Mouse (Mus musculus) olfactory bulb, adult 2 months (tissue): ENCODE measurements at regions not wholly inside any gene's neighbourhood (a gene's known extent, or its start where the extent isn't known, plus 50 kb on each side); places are given as distances from the start of the nearest gene placed in this dataset.

Experiments
- H3K27ac ChIP-seq: fragments of 200-500 bp; 2 replicates; pipeline ENCODE4 v1.5.1; 2012; ENCODE audit warnings: low read depth, low read length; ENCODE audit not compliant: insufficient read depth
- H3K4me1 ChIP-seq: fragments of 200-500 bp; 2 replicates; pipeline ENCODE4 v1.6.1; 2012; ENCODE audit warnings: low read length; ENCODE audit not compliant: control insufficient read depth, insufficient read depth
- H3K4me3 ChIP-seq: fragments of 200-500 bp; 2 replicates; pipeline ENCODE4 v1.5.1; 2012; ENCODE audit warnings: mild to moderate bottlenecking, low read depth, low read length, moderate library complexity; ENCODE audit not compliant: insufficient read depth
- CTCF ChIP-seq: fragments of 200-500 bp; IDR thresholded peaks from 2 replicates; pipeline ENCODE4 v1.5.1; 2012; ENCODE audit warnings: low read depth, mild to moderate bottlenecking, low read length, moderate library complexity; ENCODE audit not compliant: insufficient read depth
- POLR2A ChIP-seq: fragments of 200-500 bp; IDR thresholded peaks from 2 replicates; pipeline ENCODE4 v1.6.1; 2012; ENCODE audit warnings: mild to moderate bottlenecking, low read depth, low read length, moderate library complexity; ENCODE audit not compliant: insufficient read depth
- WGBS: fragments of 180-500 bp; shearing (Covaris S2); methylation state at CpG from one replicate; pipeline ENCODE4 v1.1.7; 2018; 5-methylcytosine and 5-hydroxymethylcytosine counted together

DNA sequence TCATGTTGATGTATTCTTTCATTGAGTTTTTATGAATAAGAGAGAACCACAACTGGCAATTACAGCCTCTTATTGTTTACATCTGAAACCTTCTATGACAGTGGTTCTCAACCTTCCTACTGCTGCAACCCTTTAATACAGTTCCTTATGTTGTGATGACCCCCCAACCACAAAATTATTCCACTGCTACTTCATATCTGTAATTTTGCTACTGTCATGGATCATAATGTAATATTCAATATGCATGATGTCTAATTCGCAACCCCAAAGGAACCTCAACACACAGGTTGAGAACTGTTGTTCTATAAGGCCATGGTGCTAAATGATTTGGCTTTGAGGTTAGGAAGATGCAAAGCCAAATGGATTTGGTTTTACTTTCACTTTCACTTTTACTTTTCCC is 227.9 kb upstream of the Zic4 start:
- Histone ChIP-seq H3K4me1 (0 out of 2 replicates have a peak, but pooled peaks cover 3% of the 10 kb centered on the region), H3K4me3 (no peak overlapping the region), H3K27ac (no peak overlapping the region)
- 90% methylated on average over 1 of the region's 1 CpGs for WGBS
- no peak for TF ChIP-seq POLR2A
- no peak for TF ChIP-seq CTCF

DNA sequence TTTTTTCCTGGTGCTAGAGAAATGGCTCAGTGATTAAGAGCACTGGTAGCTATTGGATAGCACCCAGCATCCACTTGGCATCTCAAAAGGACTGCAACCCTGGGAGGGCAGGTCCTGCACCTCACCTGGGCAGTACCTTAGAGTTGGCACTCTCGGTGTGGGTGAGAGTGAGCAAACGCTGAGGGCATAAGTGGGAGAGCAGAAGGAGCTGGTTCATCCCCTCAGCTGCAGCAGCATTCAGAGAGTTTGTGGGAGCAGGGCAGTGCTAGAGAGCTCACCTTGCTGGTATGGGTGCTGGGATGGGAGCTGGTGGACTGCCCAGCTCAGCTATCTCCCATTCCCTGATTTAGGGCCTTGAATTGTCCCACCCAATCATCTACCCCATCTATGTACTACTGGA is 227.1 kb upstream of the Zic4 start:
- TF ChIP-seq POLR2A (no peak), CTCF (no peak)
- Histone ChIP-seq H3K4me1 (0 out of 2 replicates have a peak, but pooled peaks cover 3% of the 10 kb centered on the region), H3K4me3 (no peak overlapping the region), H3K27ac (0 out of 2 replicates have a peak overlapping the region, but pooled peaks have one; percentile 20)
- 73% methylated on average over 2 of the region's 2 CpGs for WGBS

DNA sequence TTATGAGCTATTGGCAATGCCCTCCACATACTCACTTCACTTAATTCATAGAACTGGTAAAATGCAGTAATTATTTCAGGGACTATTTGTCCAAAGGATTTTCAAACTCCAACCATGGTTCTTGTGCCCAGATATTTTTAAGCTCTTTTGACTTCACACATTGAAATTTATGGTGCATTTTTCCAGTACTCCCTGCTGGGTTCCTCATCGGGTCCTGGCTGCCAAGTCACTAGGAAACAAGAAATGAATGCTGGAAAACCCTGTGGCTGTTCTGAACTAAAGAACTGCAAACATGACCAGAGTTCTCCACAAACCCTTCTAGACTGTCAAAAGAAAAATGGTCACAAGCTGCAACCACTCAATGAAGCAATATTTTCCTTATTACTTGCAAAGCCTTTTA is 221.6 kb upstream of the Zic4 start:
- TF ChIP-seq CTCF (no peak), POLR2A (no peak)
- no peak overlapping the region for H3K4me3 ChIP-seq
- H3K4me1 ChIP-seq = no peaks in the 10 kb centered on the region
- H3K27ac ChIP-seq = no peak overlapping the region
- WGBS = 12% methylated on average over 1 of the region's 1 CpGs

DNA sequence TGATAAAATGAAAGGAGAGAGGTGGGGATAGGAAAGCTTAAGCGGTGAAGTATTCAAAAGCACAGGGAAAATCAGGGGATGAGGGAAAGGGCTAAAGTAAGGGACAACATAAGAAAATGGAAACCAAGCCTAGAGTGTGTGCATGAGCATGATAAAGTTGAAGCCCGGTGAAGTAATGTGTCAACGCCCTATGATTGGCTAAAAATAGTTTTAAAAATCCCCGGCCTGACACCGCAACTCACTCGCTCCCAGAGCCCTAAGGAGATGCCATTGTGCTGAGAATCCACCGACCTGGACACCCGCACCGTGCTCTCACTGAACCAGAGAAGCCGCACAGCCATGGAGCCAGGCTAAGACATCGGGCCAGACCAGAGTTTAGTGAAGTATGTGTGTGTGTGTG is 210.3 kb upstream of the Zic4 start:
- Histone ChIP-seq H3K27ac (no peak overlapping the region), H3K4me3 (no peak overlapping the region), H3K4me1 (no peaks in the 10 kb centered on the region)
- 92% methylated on average over 11 of the region's 11 CpGs for WGBS
- TF ChIP-seq POLR2A (no peak), CTCF (no peak)

DNA sequence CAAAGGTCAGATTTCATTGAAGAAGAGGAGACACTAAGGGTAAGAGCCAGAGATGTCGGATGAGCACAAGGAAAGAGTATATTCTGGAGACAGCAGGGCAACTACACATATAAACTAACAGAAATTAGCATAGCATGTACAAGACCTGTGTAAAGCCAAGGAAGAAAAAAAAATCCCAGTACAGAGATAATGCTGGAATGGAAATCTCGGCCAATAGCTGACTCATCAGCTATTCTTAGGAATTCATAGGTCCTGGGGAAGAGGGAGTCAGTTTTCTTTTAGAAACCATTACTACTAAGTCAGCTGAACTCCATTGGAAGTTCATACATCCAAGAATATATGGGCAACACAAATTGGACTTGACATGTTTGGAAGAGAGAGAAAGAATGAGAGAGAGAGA is 202.9 kb upstream of the Zic4 start:
- WGBS = 65% methylated on average over 2 of the region's 2 CpGs
- TF ChIP-seq CTCF = no peak
- TF ChIP-seq POLR2A = no peak

DNA sequence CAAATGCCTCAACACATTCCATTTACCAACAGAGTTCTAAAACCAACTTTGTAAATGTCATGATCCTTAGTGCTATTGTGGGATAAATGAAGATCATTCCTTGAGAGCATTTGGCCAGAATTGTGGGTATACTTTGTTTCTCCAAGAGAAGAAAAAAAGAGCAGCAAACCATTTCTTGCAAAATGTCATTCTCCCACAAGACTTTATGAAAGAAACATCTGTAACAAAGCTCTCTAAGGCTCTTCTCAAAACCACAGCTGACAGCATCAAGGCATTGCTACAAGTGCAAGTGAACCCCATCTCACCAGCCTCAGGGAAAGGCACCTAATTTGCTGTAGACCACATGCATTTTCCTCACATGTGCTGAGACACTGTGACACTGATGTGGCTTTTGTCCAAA is 194.3 kb upstream of the Zic4 start:
- H3K4me3 ChIP-seq = no peak overlapping the region

More for the DNA sequence above, 202.9 kb upstream of the Zic4 start:
- no peak overlapping the region for H3K27ac ChIP-seq
- no peaks in the 10 kb centered on the region for H3K4me1 ChIP-seq
- no peak overlapping the region for H3K4me3 ChIP-seq

DNA sequence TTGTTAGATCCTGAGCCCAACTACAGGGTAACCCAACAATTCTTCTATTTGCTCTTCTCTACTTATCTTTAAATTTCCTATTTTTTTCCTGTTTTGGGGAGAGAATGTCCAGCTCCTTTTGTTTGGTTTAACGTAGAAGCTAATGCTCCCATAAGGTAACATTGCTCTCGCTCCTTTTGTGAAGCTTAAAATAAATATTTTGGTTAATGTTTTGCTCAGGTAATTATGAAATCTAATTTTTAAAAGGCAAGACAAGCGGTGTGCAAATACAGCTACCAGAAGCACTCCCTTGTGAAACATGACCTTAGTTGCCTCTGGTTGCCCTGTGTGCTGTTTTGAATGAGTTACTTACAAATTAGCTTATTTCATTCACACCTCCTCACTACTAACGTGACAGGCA is 169.0 kb upstream of the Zic4 start:
- WGBS = 84% methylated on average over 4 of the region's 4 CpGs
- no peak for TF ChIP-seq POLR2A
- TF ChIP-seq CTCF = no peak
- Histone ChIP-seq H3K27ac (no peak overlapping the region), H3K4me1 (no peaks in the 10 kb centered on the region), H3K4me3 (no peak overlapping the region)

More for the DNA sequence above, 194.3 kb upstream of the Zic4 start:
- H3K4me1 ChIP-seq = no peaks in the 10 kb centered on the region
- no peak for TF ChIP-seq CTCF
- TF ChIP-seq POLR2A = no peak
- no peak overlapping the region for H3K27ac ChIP-seq

DNA sequence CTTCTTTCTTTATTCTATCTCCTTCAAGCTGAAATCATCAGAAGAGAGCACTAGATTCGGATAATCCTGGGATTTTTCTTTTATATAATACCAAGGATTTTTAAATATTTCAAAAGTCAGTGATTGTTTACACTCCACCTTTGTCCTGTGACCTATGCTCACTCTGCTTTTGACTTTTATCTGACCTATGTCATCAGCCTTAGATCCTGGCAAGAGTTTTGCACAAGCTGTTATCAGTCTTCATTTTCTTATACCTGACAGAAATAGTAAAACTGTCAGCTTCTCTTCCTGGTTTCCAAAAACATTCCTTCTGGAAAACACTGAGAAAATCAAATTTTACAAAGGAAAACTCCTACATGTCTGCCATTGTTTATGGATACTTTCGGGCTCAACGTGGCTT is 168.3 kb upstream of the Zic4 start:
- no peak overlapping the region for H3K27ac ChIP-seq
- H3K4me3 ChIP-seq = no peak overlapping the region
- WGBS = 89% methylated on average over 3 of the region's 3 CpGs
- H3K4me1 ChIP-seq = no peaks in the 10 kb centered on the region
- TF ChIP-seq POLR2A = no peak
- TF ChIP-seq CTCF = no peak

DNA sequence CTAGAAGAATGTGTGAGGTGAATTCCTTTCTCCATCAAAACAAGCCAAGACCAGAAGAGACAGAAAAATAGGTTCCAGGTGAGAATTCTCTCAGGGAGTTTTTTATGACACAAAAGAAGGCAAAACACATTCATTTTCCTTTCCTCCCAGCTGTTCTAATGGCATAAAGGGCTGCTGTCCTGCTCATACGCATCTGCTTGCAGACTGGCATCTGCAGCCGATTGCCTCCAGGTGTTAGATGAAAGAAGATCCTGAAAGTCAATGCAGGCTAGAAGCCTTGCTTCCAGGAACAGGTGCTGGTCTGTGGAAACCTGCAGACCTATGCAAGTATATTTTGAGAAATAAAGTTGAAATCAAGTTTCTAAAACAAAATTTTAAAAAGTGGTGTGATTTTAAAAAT is 154.9 kb upstream of the Zic4 start:
- Histone ChIP-seq H3K4me3 (no peak overlapping the region), H3K4me1 (no peaks in the 10 kb centered on the region), H3K27ac (no peak overlapping the region)
- 84% methylated on average over 2 of the region's 2 CpGs for WGBS
- TF ChIP-seq POLR2A (no peak), CTCF (no peak)
